Mouse (Mus musculus) frontal cortex, adult (tissue): ENCODE measurements at regions not wholly inside any gene's neighbourhood (a gene's known extent, or its start where the extent isn't known, plus 50 kb on each side); places are given as distances from the start of the nearest gene placed in this dataset.
A peak's percentile ranks its signal among the peaks of the same experiment; 100 is the strongest.

Experiments
- ATAC-seq: cut with Nextera tagmentation; 2 replicates; pipeline ENCODE4 v1.9.2; 2017; ENCODE audit warnings: mild to moderate bottlenecking, moderate library complexity, mixed read lengths; ENCODE audit not compliant: low TSS enrichment

- ATAC-seq: no peak
Measured at GRCm38 (mm10) chr2:136617138-136617537, 96.1 kb upstream of the Snap25 start.

GRCm38 (mm10) chr2:136618114-136618513 lies 95.1 kb upstream of the Snap25 start:
- ATAC-seq: no peak

GRCm38 (mm10) chr2:136620309-136620708 lies 92.9 kb upstream of the Snap25 start:
- ATAC-seq: no peak

GRCm38 (mm10) chr2:136620969-136621368 lies 92.3 kb upstream of the Snap25 start:
- peak; percentile 69 for ATAC-seq

GRCm38 (mm10) chr2:136623808-136624489 lies 89.3 kb upstream of the Snap25 start:
- no peak for ATAC-seq

GRCm38 (mm10) chr2:136624490-136624850 lies 88.8 kb upstream of the Snap25 start:
- no peak for ATAC-seq

GRCm38 (mm10) chr2:136646917-136647316 lies 66.3 kb upstream of the Snap25 start:
- peak; percentile 82 for ATAC-seq

GRCm38 (mm10) chr2:136648606-136649005 lies 64.6 kb upstream of the Snap25 start:
- peak; percentile 38; the same call in 1 of the 2 replicates for ATAC-seq

GRCm38 (mm10) chr2:136650721-136651120 lies 62.5 kb upstream of the Snap25 start:
- no peak for ATAC-seq

- ATAC-seq: peak; percentile 70
Measured at GRCm38 (mm10) chr2:136652206-136653003, 60.8 kb upstream of the Snap25 start.
